Comparison of ENCODE assay signal across 9 mouse cellular contexts in genomic region chr19:6286434-6287401, GRCm38 (mm10). TPM values are rescaled to one million over a fixed set of nuclear protein-coding genes. Genes with fewer than 3 reads are reported as not detected.
A peak's percentile ranks its signal among the peaks of the same experiment; 100 is the strongest.
DNase-seq lines count a peak whose midpoint lies in the region; ATAC-seq and TF ChIP-seq lines count a peak whose summit lies in the region.
"Had no signal": no experiment of that assay in that cellular context is flagged by ENCODE, and none has a peak within 500 bp of the region (broad histone marks: within the 10 kb centered on the region; RNA-seq: fewer than 3 reads in every experiment).

No protein-coding gene starts in this region.

- H3K9me3 ChIP-seq in heart, embryonic 10.5 days: no peaks in the 10 kb centered on the region
- no peaks in the 10 kb centered on the region for H3K9me3 ChIP-seq in liver, embryonic 11.5 days (ENCODE audit: control insufficient read depth, low read length)

- no peak overlapping the region for H3K4me3 ChIP-seq in left cerebral cortex, adult 2 months
- peak overlapping the region; percentile 36 for H3K4me3 ChIP-seq in heart, embryonic 10.5 days
- peak overlapping the region; percentile 11 for H3K4me3 ChIP-seq in liver, embryonic 11.5 days (ENCODE audit: low read depth, low read length)

- H3K9ac ChIP-seq in liver, embryonic 11.5 days (ENCODE audit: low read depth, low read length): peak overlapping the region; percentile 60

- peak overlapping the region; percentile 53 for H3K27ac ChIP-seq in left cerebral cortex, adult 2 months
- H3K27ac ChIP-seq in heart, embryonic 10.5 days: peak overlapping the region; percentile 90
- H3K27ac ChIP-seq in liver, embryonic 11.5 days (ENCODE audit: low read depth, low read length): peak overlapping the region; percentile 100
- H3K27ac ChIP-seq: macrophage had no signal

- peaks cover 75% of the 10 kb centered on the region for H3K36me3 ChIP-seq in heart, embryonic 10.5 days
- peaks cover 20% of the 10 kb centered on the region for H3K36me3 ChIP-seq in liver, embryonic 11.5 days (ENCODE audit: control insufficient read depth, insufficient read depth, low read length)

- no peak for DNase-seq in left cerebral cortex, adult 2 months (ENCODE audit: extremely low spot score in 1 of 2, low spot score in 2 of 2)
- no peak for DNase-seq in left cerebral cortex, postnatal 14 days (ENCODE audit: low spot score in 2 of 2)
- DNase-seq in cerebellum, adult 9-11 months: peak; percentile 83
- no peak for DNase-seq in heart, embryonic 10.5 days (ENCODE audit: low spot score)
- no peak for DNase-seq in liver, embryonic 11.5 days (ENCODE audit: low spot score)
- no peak for DNase-seq in B cell, adult 2 months
- DNase-seq in frontal cortex, postnatal 36 days (ENCODE audit: low spot score in 2 of 2): no peak
- no peak for DNase-seq in kidney, adult 8-10 months

- no peak for TF ChIP-seq CTCF in left cerebral cortex, adult 2 months (IDR thresholded peaks at IDR 0.05)

- 65% methylated on average over 19 of the region's 19 CpGs for WGBS in heart, embryonic 10.5 days
- WGBS in liver, embryonic 11.5 days: 75% methylated on average over 19 of the region's 19 CpGs

- peak overlapping the region; percentile 69 for H3K4me2 ChIP-seq in liver, embryonic 11.5 days

- intact Hi-C loops in left cerebral cortex, adult 2 months (cut with DNase I): no loop called here
- intact Hi-C loops in left cerebral cortex, postnatal 14 days (cut with DNase I): no loop called here

- peaks cover 81% of the 10 kb centered on the region for H3K4me1 ChIP-seq in heart, embryonic 10.5 days
- peaks cover 93% of the 10 kb centered on the region for H3K4me1 ChIP-seq in liver, embryonic 11.5 days (replicated peaks; ENCODE audit: control insufficient read depth, insufficient read depth, low read length)

- ATAC-seq in liver, embryonic 11.5 days (replicated peaks; ENCODE audit: low FRiP score): peak; percentile 35

- H3K27me3 ChIP-seq in heart, embryonic 10.5 days (ENCODE audit: insufficient read depth, poor library complexity, severe bottlenecking): no peaks in the 10 kb centered on the region
- H3K27me3 ChIP-seq in liver, embryonic 11.5 days (replicated peaks; ENCODE audit: control insufficient read depth, insufficient read depth, low read length): no peaks in the 10 kb centered on the region

RNA-seq across cellular contexts. Expression of gene Ehd1, which starts 10.2 kb away (rescaled TPM):
- 10 to 100 TPM; 36.4 to 43.5 TPM for total RNA-seq in left cerebral cortex, adult 2 months (2021)
- 10 to 100 TPM; 44.2 to 51.7 TPM for total RNA-seq in left cerebral cortex, postnatal 14 days (2021)
- polyA plus RNA-seq in heart, embryonic 10.5 days (2016; fragmentation: Nextera tagmentation; extraction: Ambion mirVana): 89.6 and 101 TPM in 2 replicates
- polyA plus RNA-seq in liver, embryonic 11.5 days (2014; fragmentation: Nextera tagmentation; extraction: Ambion mirVana): 96.5 and 105 TPM in 2 replicates

RNA-seq across cellular contexts. Expression of gene Cdc42bpg, which starts 19.5 kb away (rescaled TPM):
- 1 to 10 TPM; 3.4 to 4.1 TPM for total RNA-seq in left cerebral cortex, adult 2 months (2021)
- 1 to 10 TPM; 2.7 to 3.1 TPM for total RNA-seq in left cerebral cortex, postnatal 14 days (2021)
- 0.33 and 0.38 TPM in 2 replicates for polyA plus RNA-seq in heart, embryonic 10.5 days (2016; fragmentation: Nextera tagmentation; extraction: Ambion mirVana)
- 0.26 and 1.2 TPM in 2 replicates for polyA plus RNA-seq in liver, embryonic 11.5 days (2014; fragmentation: Nextera tagmentation; extraction: Ambion mirVana)

RNA-seq across cellular contexts. Expression of gene Atg2a, which starts 45.2 kb away (rescaled TPM):
- total RNA-seq in left cerebral cortex, adult 2 months (2021): 10 to 100 TPM; 37.4 to 40.1 TPM
- total RNA-seq in left cerebral cortex, postnatal 14 days (2021): 10 to 100 TPM; 37.8 to 38.5 TPM
- polyA plus RNA-seq in heart, embryonic 10.5 days (2016; fragmentation: Nextera tagmentation; extraction: Ambion mirVana): 10.8 and 11.6 TPM in 2 replicates
- 10.4 and 13.5 TPM in 2 replicates for polyA plus RNA-seq in liver, embryonic 11.5 days (2014; fragmentation: Nextera tagmentation; extraction: Ambion mirVana)

RNA-seq across cellular contexts. Expression of gene Men1, which starts 48.1 kb away (rescaled TPM):
- 10 to 100 TPM; 64.7 to 72.5 TPM for total RNA-seq in left cerebral cortex, adult 2 months (2021)
- 10 to 100 TPM; 64.9 to 70.7 TPM for total RNA-seq in left cerebral cortex, postnatal 14 days (2021)
- 67.2 and 80.8 TPM in 2 replicates for polyA plus RNA-seq in heart, embryonic 10.5 days (2016; fragmentation: Nextera tagmentation; extraction: Ambion mirVana)
- 53.8 and 59.7 TPM in 2 replicates for polyA plus RNA-seq in liver, embryonic 11.5 days (2014; fragmentation: Nextera tagmentation; extraction: Ambion mirVana)

RNA-seq across cellular contexts. Expression of gene Ppp2r5b, which starts 51.0 kb away (rescaled TPM):
- total RNA-seq in left cerebral cortex, adult 2 months (2021): 100 to 1,000 TPM; 149 to 158 TPM
- 100 to 1,000 TPM; 187 to 194 TPM for total RNA-seq in left cerebral cortex, postnatal 14 days (2021)
- polyA plus RNA-seq in heart, embryonic 10.5 days (2016; fragmentation: Nextera tagmentation; extraction: Ambion mirVana): 21.2 and 25.7 TPM in 2 replicates
- polyA plus RNA-seq in liver, embryonic 11.5 days (2014; fragmentation: Nextera tagmentation; extraction: Ambion mirVana): 10.5 and 12.0 TPM in 2 replicates
